Mouse (Mus musculus) midbrain, postnatal 0 days (tissue): ENCODE measurements around the gene Arih2. TPM values are rescaled to one million over a fixed set of nuclear protein-coding genes. Genes with fewer than 3 reads are reported as not detected.

Experiments
- ATAC-seq: fragments of 200-750 bp; cut with Nextera tagmentation; 2 replicates; pipeline ENCODE4 v1.8.0; 2017; ENCODE audit warnings: moderate number of reproducible peaks, mild to moderate bottlenecking, moderate TSS enrichment, moderate library complexity; ENCODE audit not compliant: low FRiP score
- DNase-seq: peaks from one replicate; pipeline ENCODE4 v3.0.0-alpha.2; 2015; ENCODE audit warnings: low spot score
- H3K27ac ChIP-seq: fragments of 300-500 bp; sonication (generic); 2 replicates; pipeline ENCODE4 v1.5.1; 2014; ENCODE audit warnings: low read depth, mild to moderate bottlenecking, low read length, mixed read lengths
- H3K27me3 ChIP-seq: fragments of 300-500 bp; sonication (generic); 2 replicates; pipeline ENCODE4 v1.6.1; 2014; ENCODE audit warnings: low read length, control low read depth, mixed read lengths; ENCODE audit not compliant: insufficient read depth
- H3K36me3 ChIP-seq: fragments of 300-500 bp; sonication (generic); 2 replicates; pipeline ENCODE4 v1.6.1; 2014; ENCODE audit warnings: low read length, control low read depth, mixed read lengths; ENCODE audit not compliant: insufficient read depth
- H3K4me1 ChIP-seq: fragments of 300-500 bp; sonication (generic); 2 replicates; pipeline ENCODE4 v1.6.1; 2014; ENCODE audit warnings: mild to moderate bottlenecking, control low read depth, antibody characterized with exemption, low read length, mixed read lengths; ENCODE audit not compliant: insufficient read depth
- H3K4me2 ChIP-seq: fragments of 300-500 bp; sonication (generic); 2 replicates; pipeline ENCODE4 v1.6.1; 2014; ENCODE audit warnings: low read depth, mild to moderate bottlenecking, low read length, mixed read lengths; ENCODE audit not compliant: poor library complexity, severe bottlenecking
- H3K4me3 ChIP-seq: fragments of 300-500 bp; sonication (generic); 2 replicates; pipeline ENCODE4 v1.5.1; 2014; ENCODE audit warnings: low read depth, mild to moderate bottlenecking, low read length, moderate library complexity
- H3K9ac ChIP-seq: fragments of 300-500 bp; sonication (generic); replicated peaks from 2 replicates; pipeline ENCODE4 v1.6.1; 2014; ENCODE audit warnings: mild to moderate bottlenecking, low read length, moderate library complexity, mixed read lengths; ENCODE audit not compliant: poor library complexity, severe bottlenecking
- H3K9me3 ChIP-seq: fragments of 300-500 bp; sonication (generic); 2 replicates; pipeline ENCODE4 v1.6.1; 2016; ENCODE audit warnings: low read length, control low read depth
- CTCF ChIP-seq: IDR thresholded peaks from 2 replicates; pipeline ENCODE4 v1.5.1; 2016; ENCODE audit warnings: antibody characterized with exemption, mild to moderate bottlenecking
- WGBS: fragments of 180-500 bp; shearing (Covaris S2); extraction: QIAGEN DNeasy Blood & Tissue Kit; methylation state at CpG from one replicate; pipeline ENCODE4 v1.1.7; 2014; 5-methylcytosine and 5-hydroxymethylcytosine counted together
- polyA plus RNA-seq: library from polyadenylated mRNA; unstranded; fragments of >200 nt; fragmentation: Nextera tagmentation; extraction: Ambion mirVana; gene quantifications from 2 replicates; pipeline ENCODE4 v1.2.1, GENCODE M21; 2015
- total RNA-seq: library from RNA; depleted of rRNA; stranded (reverse); fragments of >200 nt; gene quantifications from 2 replicates; pipeline ENCODE4 v1.2.3, GENCODE M21; 2014

The Arih2 gene
- total and polyA plus RNA-seq, 2 experiments from 2014 or later = 36.7 to 43.1 TPM

GRCm38 (mm10) chr9:108577025-108577424 lies 72.2 kb downstream of the Arih2 start:
- Histone ChIP-seq H3K9me3 (no peaks in the 10 kb centered on the region), H3K9ac (peak overlapping the region; percentile 99; the same call in 1 of the 2 replicates), H3K4me3 (peak overlapping the region; percentile 70), H3K4me1 (peaks cover 27% of the 10 kb centered on the region; the same call in 1 of the 2 replicates), H3K27me3 (no peaks in the 10 kb centered on the region), H3K36me3 (peaks cover 36% of the 10 kb centered on the region), H3K27ac (peak overlapping the region; percentile 99; the same call in 1 of the 2 replicates), H3K4me2 (peak overlapping the region; percentile 86)
- 34% methylated on average over 6 of the region's 6 CpGs for WGBS
- DNase-seq (no peak), ATAC-seq (no peak)
- no peak for TF ChIP-seq CTCF

GRCm38 (mm10) chr9:108575321-108576297 lies 73.6 kb downstream of the Arih2 start:
- Histone ChIP-seq H3K4me3 (peak overlapping the region; percentile 70; the same call in 1 of the 2 replicates), H3K27ac (no peak overlapping the region), H3K4me2 (peak overlapping the region; percentile 86), H3K9me3 (no peaks in the 10 kb centered on the region), H3K4me1 (peaks cover 27% of the 10 kb centered on the region; the same call in 1 of the 2 replicates), H3K27me3 (no peaks in the 10 kb centered on the region), H3K36me3 (peaks cover 46% of the 10 kb centered on the region), H3K9ac (no peak overlapping the region)
- 88% methylated on average over 37 of the region's 37 CpGs for WGBS
- no peak for TF ChIP-seq CTCF
- DNase-seq = no peak
- ATAC-seq = no peak

- Histone ChIP-seq H3K4me2 (peak overlapping the region; percentile 15; the same call in 1 of the 2 replicates), H3K9ac (no peak overlapping the region), H3K9me3 (no peaks in the 10 kb centered on the region), H3K27me3 (no peaks in the 10 kb centered on the region), H3K36me3 (peaks cover 46% of the 10 kb centered on the region), H3K27ac (no peak overlapping the region), H3K4me1 (peaks cover 32% of the 10 kb centered on the region; the same call in 1 of the 2 replicates), H3K4me3 (no peak overlapping the region)
- 84% methylated on average over 12 of the region's 12 CpGs for WGBS
- ATAC-seq (no peak), DNase-seq (no peak)
- no peak for TF ChIP-seq CTCF
Observed at GRCm38 (mm10) chr9:108574921-108575320, 74.3 kb downstream of the Arih2 start.

GRCm38 (mm10) chr9:108573774-108574690 lies 75.2 kb downstream of the Arih2 start:
- Histone ChIP-seq H3K4me1 (peaks cover 28% of the 10 kb centered on the region; the same call in 1 of the 2 replicates), H3K27ac (peak overlapping the region; percentile 57), H3K9ac (peak overlapping the region; percentile 33; the same call in 1 of the 2 replicates), H3K9me3 (no peaks in the 10 kb centered on the region), H3K27me3 (no peaks in the 10 kb centered on the region), H3K4me2 (peak overlapping the region; percentile 9; the same call in 1 of the 2 replicates), H3K4me3 (no peak overlapping the region), H3K36me3 (peaks cover 46% of the 10 kb centered on the region)
- ATAC-seq = peak; percentile 24; the same call in 1 of the 2 replicates
- peak; percentile 80 for TF ChIP-seq CTCF
- peak; percentile 74 for DNase-seq
- 50% methylated on average over 26 of the region's 26 CpGs for WGBS

GRCm38 (mm10) chr9:108572321-108572720 lies 76.9 kb downstream of the Arih2 start:
- ATAC-seq = no peak
- Histone ChIP-seq H3K36me3 (peaks cover 46% of the 10 kb centered on the region), H3K9ac (no peak overlapping the region), H3K9me3 (no peaks in the 10 kb centered on the region), H3K4me2 (no peak overlapping the region), H3K27me3 (no peaks in the 10 kb centered on the region), H3K4me3 (no peak overlapping the region), H3K4me1 (peaks cover 29% of the 10 kb centered on the region), H3K27ac (no peak overlapping the region)
- 83% methylated on average over 10 of the region's 10 CpGs for WGBS
- no peak for TF ChIP-seq CTCF
- no peak for DNase-seq
